Mouse (Mus musculus): ENCODE data around the gene Dstyk. TPM values are rescaled to one million over a fixed set of nuclear protein-coding genes. Genes with fewer than 3 reads are reported as not detected.

Gene Dstyk
- polyA plus RNA-seq, 2 experiments from 2014 or later: 4.9 to 7.1 TPM

- no peak for ATAC-seq
These were observed 98.0 kb downstream of the Dstyk start for GRCm38 (mm10) chr1:132515339-132515738.

Other genes with a start within 250 kb of the Dstyk start
- not detected for gene Lemd1, start 226.1 kb upstream of the Dstyk start, polyA plus RNA-seq (2017; shearing (Covaris generic))
- gene AC124108.1, start 226.1 kb upstream of the Dstyk start, polyA plus RNA-seq (2017; shearing (Covaris generic)): not detected
- not detected for gene Gm10188, start 187.8 kb upstream of the Dstyk start, polyA plus RNA-seq (2017; shearing (Covaris generic))
- under 1 TPM in 1 of 2 experiments, not detected in 1; 0.07 TPM for gene Klhdc8a, start 118.9 kb upstream of the Dstyk start, polyA plus RNA-seq (2017; shearing (Covaris generic))
- 1 to 10 TPM; 2.0 to 4.3 TPM for gene Nuak2, start 101.4 kb upstream of the Dstyk start, polyA plus RNA-seq (2017; shearing (Covaris generic))
- gene Tmcc2, start 26.3 kb upstream of the Dstyk start, polyA plus RNA-seq (2017; shearing (Covaris generic)): 1 to 10 TPM; 1.0 to 1.2 TPM
- 10 to 100 TPM; 34.8 to 40.9 TPM for gene Rbbp5, start 59.8 kb downstream of the Dstyk start, polyA plus RNA-seq (2017; shearing (Covaris generic))
- gene Tmem81, start 88.7 kb downstream of the Dstyk start, polyA plus RNA-seq (2017; shearing (Covaris generic)): 1 to 10 TPM; 6.2 to 9.3 TPM
- not detected for gene Cntn2, start 125.7 kb downstream of the Dstyk start, polyA plus RNA-seq (2017; shearing (Covaris generic))